Mouse (Mus musculus) stomach, postnatal 0 days (tissue): ENCODE results near the gene Cyp1a1.

Source experiments
- CTCF ChIP-seq: IDR thresholded peaks from 2 replicates; pipeline ENCODE4 v1.5.1; 2016; ENCODE audit warnings: antibody characterized with exemption, low read depth, mild to moderate bottlenecking, moderate library complexity
- EP300 ChIP-seq: optimal IDR thresholded peaks from 2 replicates; pipeline ENCODE3; 2016; ENCODE audit warnings: antibody characterized with exemption

DNA sequence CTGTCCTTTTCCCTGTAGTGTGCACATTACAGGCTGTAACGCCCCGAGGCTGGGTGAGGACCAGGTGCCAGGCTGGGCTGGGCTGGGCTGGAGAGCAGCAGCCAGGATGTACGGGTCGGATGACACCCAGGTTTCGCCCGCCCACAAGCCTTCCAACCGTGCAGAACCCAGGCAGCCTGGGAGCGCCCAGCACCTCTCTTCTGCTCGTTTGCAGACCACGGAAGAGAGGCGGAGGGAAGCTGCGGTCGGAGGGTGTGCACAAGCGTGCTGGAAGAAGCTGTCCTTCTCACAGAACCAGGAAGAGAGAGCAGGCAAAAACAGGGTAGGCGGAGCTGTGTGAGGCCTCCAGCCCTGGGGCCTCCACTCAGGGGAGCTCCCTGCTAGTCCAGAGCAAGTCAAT lies 47.3 kb upstream of the Cyp1a1 start:
- TF ChIP-seq CTCF (0 out of 2 replicates have a peak, but pooled peaks have one; percentile 1), EP300 (no peak)
